Mouse (Mus musculus): Measurements from ENCODE around the gene Nek6. TPM values are rescaled to one million over a fixed set of nuclear protein-coding genes. Genes with fewer than 3 reads are reported as not detected.

Nek6 gene
- polyA plus RNA-seq, 1 experiment from 2014 or later: 96.0 TPM

GRCm38 (mm10) chr2:38542366-38542765, 30.9 kb downstream of the Nek6 start:
- no peak overlapping the region for H3K4me2 ChIP-seq (replicated peaks)
- H3K9me3 ChIP-seq: no peaks in the 10 kb centered on the region
- no peak overlapping the region for H3K27ac ChIP-seq (replicated peaks)
- peaks cover 54% of the 10 kb centered on the region for H3K4me1 ChIP-seq
- WGBS: 56% methylated on average over 1 of the region's 1 CpGs
- H3K27me3 ChIP-seq: no peaks in the 10 kb centered on the region
- no peaks in the 10 kb centered on the region for H3K36me3 ChIP-seq
- H3K9ac ChIP-seq (replicated peaks): no peak overlapping the region
- no peak for ATAC-seq (ENCODE audit: low FRiP score, low read depth)
- H3K4me3 ChIP-seq: no peak overlapping the region

GRCm38 (mm10) chr2:38543158-38543557, 31.7 kb downstream of the Nek6 start:
- Histone ChIP-seq H3K9ac (replicated peaks) (no peak overlapping the region), H3K27ac (replicated peaks) (no peak overlapping the region), H3K9me3 (no peaks in the 10 kb centered on the region), H3K4me1 (peaks cover 54% of the 10 kb centered on the region), H3K4me2 (replicated peaks) (no peak overlapping the region), H3K4me3 (no peak overlapping the region), H3K27me3 (no peaks in the 10 kb centered on the region), H3K36me3 (no peaks in the 10 kb centered on the region)
- no peak for ATAC-seq (ENCODE audit: low FRiP score, low read depth)
- 77% methylated on average over 2 of the region's 2 CpGs for WGBS

- no peak overlapping the region for H3K4me2 ChIP-seq (replicated peaks)
- H3K4me1 ChIP-seq: peaks cover 52% of the 10 kb centered on the region
- no peak overlapping the region for H3K9ac ChIP-seq (replicated peaks)
- H3K27me3 ChIP-seq: no peaks in the 10 kb centered on the region
- no peak overlapping the region for H3K27ac ChIP-seq (replicated peaks)
- H3K9me3 ChIP-seq: no peaks in the 10 kb centered on the region
- ATAC-seq (ENCODE audit: low FRiP score, low read depth): no peak
- no peaks in the 10 kb centered on the region for H3K36me3 ChIP-seq
- no peak overlapping the region for H3K4me3 ChIP-seq
Measured at GRCm38 (mm10) chr2:38544341-38544740, 32.9 kb downstream of the Nek6 start.

GRCm38 (mm10) chr2:38544982-38545381, 33.5 kb downstream of the Nek6 start:
- Histone ChIP-seq H3K36me3 (no peaks in the 10 kb centered on the region), H3K4me1 (peaks cover 46% of the 10 kb centered on the region), H3K4me2 (replicated peaks) (no peak overlapping the region), H3K9me3 (no peaks in the 10 kb centered on the region), H3K27me3 (no peaks in the 10 kb centered on the region), H3K27ac (replicated peaks) (no peak overlapping the region), H3K9ac (replicated peaks) (no peak overlapping the region), H3K4me3 (no peak overlapping the region)
- 90% methylated on average over 6 of the region's 6 CpGs for WGBS
- no peak for ATAC-seq (ENCODE audit: low FRiP score, low read depth)

GRCm38 (mm10) chr2:38545706-38546105, 34.3 kb downstream of the Nek6 start:
- H3K4me3 ChIP-seq: no peak overlapping the region
- H3K27ac ChIP-seq (replicated peaks): no peak overlapping the region
- H3K9me3 ChIP-seq: no peaks in the 10 kb centered on the region
- no peak overlapping the region for H3K4me2 ChIP-seq (replicated peaks)
- H3K4me1 ChIP-seq: peaks cover 39% of the 10 kb centered on the region
- H3K27me3 ChIP-seq: no peaks in the 10 kb centered on the region
- H3K36me3 ChIP-seq: peaks cover 1% of the 10 kb centered on the region; the same call in 1 of the 2 replicates
- H3K9ac ChIP-seq (replicated peaks): no peak overlapping the region
- ATAC-seq (ENCODE audit: low FRiP score, low read depth): no peak

- peaks cover 5% of the 10 kb centered on the region; the same call in 1 of the 2 replicates for H3K36me3 ChIP-seq
- 9% methylated on average over 6 of the region's 6 CpGs for WGBS
Measured at GRCm38 (mm10) chr2:38546222-38546621, 34.8 kb downstream of the Nek6 start.

GRCm38 (mm10) chr2:38546748-38547147, 35.3 kb downstream of the Nek6 start:
- H3K36me3 ChIP-seq: peaks cover 6% of the 10 kb centered on the region; the same call in 1 of the 2 replicates
- no peaks in the 10 kb centered on the region for H3K27me3 ChIP-seq
- H3K27ac ChIP-seq (replicated peaks): 0 out of 2 replicates have a peak overlapping the region, but pooled peaks have one; percentile 6
- H3K9ac ChIP-seq (replicated peaks): no peak overlapping the region
- no peak overlapping the region for H3K4me2 ChIP-seq (replicated peaks)
- ATAC-seq (ENCODE audit: low FRiP score, low read depth): peak; percentile 28; the same call in 1 of the 2 replicates
- 74% methylated on average over 5 of the region's 5 CpGs for WGBS
- H3K4me3 ChIP-seq: no peak overlapping the region
- H3K9me3 ChIP-seq: no peaks in the 10 kb centered on the region
- peaks cover 35% of the 10 kb centered on the region for H3K4me1 ChIP-seq

More at GRCm38 (mm10) chr2:38546222-38546621, 34.8 kb downstream of the Nek6 start:
- H3K4me3 ChIP-seq: no peak overlapping the region
- H3K4me2 ChIP-seq (replicated peaks): no peak overlapping the region
- no peak overlapping the region for H3K9ac ChIP-seq (replicated peaks)
- no peaks in the 10 kb centered on the region for H3K9me3 ChIP-seq
- H3K27ac ChIP-seq (replicated peaks): 0 out of 2 replicates have a peak overlapping the region, but pooled peaks have one; percentile 6
- peaks cover 38% of the 10 kb centered on the region for H3K4me1 ChIP-seq
- no peaks in the 10 kb centered on the region for H3K27me3 ChIP-seq
- ATAC-seq (ENCODE audit: low FRiP score, low read depth): no peak

- 44% methylated on average over 11 of the region's 11 CpGs for WGBS
- Histone ChIP-seq H3K27ac (replicated peaks) (peak overlapping the region; percentile 61), H3K9me3 (no peaks in the 10 kb centered on the region), H3K9ac (replicated peaks) (no peak overlapping the region), H3K36me3 (peaks cover 15% of the 10 kb centered on the region), H3K4me3 (no peak overlapping the region), H3K4me1 (peaks cover 40% of the 10 kb centered on the region), H3K27me3 (no peaks in the 10 kb centered on the region), H3K4me2 (replicated peaks) (no peak overlapping the region)
- peak; percentile 13; the same call in 1 of the 2 replicates for ATAC-seq (ENCODE audit: low FRiP score, low read depth)
Measured at GRCm38 (mm10) chr2:38547793-38548517, 36.5 kb downstream of the Nek6 start.

GRCm38 (mm10) chr2:38552004-38552443, 40.6 kb downstream of the Nek6 start:
- H3K27me3 ChIP-seq: no peaks in the 10 kb centered on the region
- peaks cover 18% of the 10 kb centered on the region for H3K36me3 ChIP-seq
- no peak overlapping the region for H3K27ac ChIP-seq (replicated peaks)
- no peak overlapping the region for H3K4me3 ChIP-seq
- H3K9ac ChIP-seq (replicated peaks): no peak overlapping the region
- ATAC-seq (ENCODE audit: low FRiP score, low read depth): no peak
- peaks cover 43% of the 10 kb centered on the region for H3K4me1 ChIP-seq
- 88% methylated on average over 15 of the region's 15 CpGs for WGBS
- no peak overlapping the region for H3K4me2 ChIP-seq (replicated peaks)
- no peaks in the 10 kb centered on the region for H3K9me3 ChIP-seq

GRCm38 (mm10) chr2:38554226-38554995, 43.0 kb downstream of the Nek6 start:
- no peak overlapping the region for H3K4me3 ChIP-seq
- no peak overlapping the region for H3K4me2 ChIP-seq (replicated peaks)
- H3K27me3 ChIP-seq: no peaks in the 10 kb centered on the region
- H3K9me3 ChIP-seq: no peaks in the 10 kb centered on the region
- H3K9ac ChIP-seq (replicated peaks): no peak overlapping the region
- 74% methylated on average over 19 of the region's 19 CpGs for WGBS
- peaks cover 31% of the 10 kb centered on the region for H3K4me1 ChIP-seq
- peak; percentile 45; the same call in 1 of the 2 replicates for ATAC-seq (ENCODE audit: low FRiP score, low read depth)
- H3K27ac ChIP-seq (replicated peaks): peak overlapping the region; percentile 46; the same call in 1 of the 2 replicates
- H3K36me3 ChIP-seq: peaks cover 25% of the 10 kb centered on the region

GRCm38 (mm10) chr2:38555659-38556058, 44.2 kb downstream of the Nek6 start:
- WGBS: 80% methylated on average over 4 of the region's 4 CpGs
- peaks cover 37% of the 10 kb centered on the region for H3K4me1 ChIP-seq
- ATAC-seq (ENCODE audit: low FRiP score, low read depth): no peak
- no peak overlapping the region for H3K9ac ChIP-seq (replicated peaks)
- H3K36me3 ChIP-seq: peaks cover 30% of the 10 kb centered on the region
- H3K4me3 ChIP-seq: no peak overlapping the region
- H3K4me2 ChIP-seq (replicated peaks): no peak overlapping the region
- H3K27me3 ChIP-seq: no peaks in the 10 kb centered on the region
- no peak overlapping the region for H3K27ac ChIP-seq (replicated peaks)
- H3K9me3 ChIP-seq: no peaks in the 10 kb centered on the region

GRCm38 (mm10) chr2:38556721-38557120, 45.3 kb downstream of the Nek6 start:
- Histone ChIP-seq H3K36me3 (peaks cover 30% of the 10 kb centered on the region), H3K4me1 (peaks cover 40% of the 10 kb centered on the region), H3K27me3 (no peaks in the 10 kb centered on the region), H3K4me3 (no peak overlapping the region), H3K4me2 (replicated peaks) (no peak overlapping the region), H3K9me3 (no peaks in the 10 kb centered on the region), H3K27ac (replicated peaks) (no peak overlapping the region), H3K9ac (replicated peaks) (no peak overlapping the region)
- 69% methylated on average over 3 of the region's 3 CpGs for WGBS
- no peak for ATAC-seq (ENCODE audit: low FRiP score, low read depth)

Measured in midbrain, embryonic 12.5 days (tissue).